Mouse (Mus musculus) thymus, adult 2 months (tissue): ENCODE measurements around the gene Sass6. TPM values are rescaled to one million over a fixed set of nuclear protein-coding genes. Genes with fewer than 3 reads are reported as not detected.

Experiments
- DNase-seq: peaks from one replicate; pipeline ENCODE4 v3.0.0; 2021
- H3K27ac ChIP-seq: fragments of 200-500 bp; 2 replicates; pipeline ENCODE4 v1.5.1; 2012; ENCODE audit warnings: low read length, control low read depth; ENCODE audit not compliant: control insufficient read depth, insufficient read depth
- H3K27me3 ChIP-seq: fragments of 200-500 bp; 2 replicates; pipeline ENCODE4 v1.6.1; 2012; ENCODE audit warnings: mild to moderate bottlenecking, low read length, moderate library complexity, mixed read lengths; ENCODE audit not compliant: control insufficient read depth, insufficient read depth
- H3K36me3 ChIP-seq: fragments of 200-500 bp; 2 replicates; pipeline ENCODE4 v1.6.1; 2012; ENCODE audit warnings: mild to moderate bottlenecking, low read length, moderate library complexity; ENCODE audit not compliant: control insufficient read depth, insufficient read depth
- H3K4me1 ChIP-seq: fragments of 200-500 bp; replicated peaks from 2 replicates; pipeline ENCODE4 v1.6.1; 2012; ENCODE audit warnings: low read length; ENCODE audit not compliant: control insufficient read depth, insufficient read depth
- H3K4me3 ChIP-seq: fragments of 200-500 bp; 2 replicates; pipeline ENCODE4 v1.5.1; 2012; ENCODE audit warnings: mild to moderate bottlenecking, low read length, control low read depth, moderate library complexity; ENCODE audit not compliant: control insufficient read depth, insufficient read depth
- CTCF ChIP-seq: fragments of 200-500 bp; IDR thresholded peaks from 2 replicates; pipeline ENCODE4 v1.5.1; 2012; ENCODE audit warnings: mild to moderate bottlenecking, control low read depth, low read length, moderate library complexity, borderline replicate concordance; ENCODE audit not compliant: control insufficient read depth, poor library complexity, insufficient read depth; ENCODE audit errors: extremely low read depth
- POLR2A ChIP-seq: fragments of 200-500 bp; IDR thresholded peaks from 2 replicates; pipeline ENCODE4 v1.6.1; 2012; ENCODE audit warnings: mild to moderate bottlenecking, low read length, control low read depth, moderate library complexity; ENCODE audit not compliant: control insufficient read depth, poor library complexity, insufficient read depth; ENCODE audit errors: extremely low read depth
- WGBS: fragments of 180-500 bp; shearing (Covaris S2); methylation state at CpG from one replicate; pipeline ENCODE4 v1.1.7; 2018; 5-methylcytosine and 5-hydroxymethylcytosine counted together
- polyA plus RNA-seq: library from polyadenylated mRNA; depleted of rRNA; stranded (reverse); fragments of >200 nt; gene quantifications from 2 replicates; pipeline ENCODE4 v1.2.3, GENCODE M21; 2012

The Sass6 gene
- polyA plus RNA-seq, 1 experiment = 7.6 TPM

- DNase-seq = no peak
- no peak for TF ChIP-seq CTCF
- no peak for TF ChIP-seq POLR2A
- H3K4me3 ChIP-seq = no peak overlapping the region
- no peaks in the 10 kb centered on the region for H3K4me1 ChIP-seq
- no peak overlapping the region for H3K27ac ChIP-seq
- no peaks in the 10 kb centered on the region for H3K27me3 ChIP-seq
- 93% methylated on average over 9 of the region's 9 CpGs for WGBS
- peaks cover 21% of the 10 kb centered on the region for H3K36me3 ChIP-seq
Measured at GRCm38 (mm10) chr3:116604570-116604969, 9.8 kb downstream of the Sass6 start.

- Histone ChIP-seq H3K4me3 (no peak within 1 kb of the TSS), H3K36me3 (peaks cover 40% of the 10 kb centered on the region), H3K27ac (no peak within 1 kb of the TSS), H3K27me3 (no peaks in the 10 kb centered on the region), H3K4me1 (no peaks in the 10 kb centered on the region)
- DNase-seq = no peak
- 88% methylated on average over 10 of the region's 10 CpGs for WGBS
- no peak for TF ChIP-seq POLR2A
- TF ChIP-seq CTCF = no peak
Measured at GRCm38 (mm10) chr3:116614295-116614892, 19.6 kb downstream of the Sass6 start, which contains the start of gene Trmt13. TSS of gene Trmt13 (minus strand) at chr3:116614587.

- H3K4me3 ChIP-seq = no peak overlapping the region
- no peak for TF ChIP-seq POLR2A
- no peak for TF ChIP-seq CTCF
- H3K27me3 ChIP-seq = no peaks in the 10 kb centered on the region
- H3K27ac ChIP-seq = no peak overlapping the region
- 97% methylated on average over 8 of the region's 8 CpGs for WGBS
- H3K36me3 ChIP-seq = peaks cover 50% of the 10 kb centered on the region
- no peaks in the 10 kb centered on the region for H3K4me1 ChIP-seq
- DNase-seq = no peak
Measured at GRCm38 (mm10) chr3:116615318-116616068, 20.7 kb downstream of the Sass6 start.

DNA sequence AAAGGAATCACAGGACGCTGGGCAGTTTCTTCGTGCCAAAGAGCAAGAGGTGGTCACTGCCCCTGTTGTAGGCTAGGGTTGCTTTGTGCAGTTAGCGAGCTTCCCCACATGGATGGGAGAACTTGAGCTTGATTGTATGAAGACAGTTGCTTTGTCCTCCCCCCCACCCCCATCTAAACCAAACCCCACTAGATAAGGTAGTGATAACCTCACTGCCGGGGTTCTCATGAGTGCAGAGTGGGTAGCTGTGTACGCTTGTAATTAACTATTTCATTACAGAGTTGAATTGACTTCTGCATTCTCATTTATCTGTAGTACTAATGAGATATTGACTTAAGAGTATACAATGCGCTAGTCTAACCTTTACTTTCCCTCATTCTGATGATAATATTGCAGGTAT is 24.1 kb downstream of the Sass6 start:
- no peak overlapping the region for H3K27ac ChIP-seq
- no peak for DNase-seq
- H3K36me3 ChIP-seq = peaks cover 47% of the 10 kb centered on the region
- TF ChIP-seq CTCF (no peak), POLR2A (no peak)
- WGBS = 89% methylated on average over 6 of the region's 6 CpGs
- no peaks in the 10 kb centered on the region for H3K4me1 ChIP-seq
- no peaks in the 10 kb centered on the region for H3K27me3 ChIP-seq
- no peak overlapping the region for H3K4me3 ChIP-seq

DNA sequence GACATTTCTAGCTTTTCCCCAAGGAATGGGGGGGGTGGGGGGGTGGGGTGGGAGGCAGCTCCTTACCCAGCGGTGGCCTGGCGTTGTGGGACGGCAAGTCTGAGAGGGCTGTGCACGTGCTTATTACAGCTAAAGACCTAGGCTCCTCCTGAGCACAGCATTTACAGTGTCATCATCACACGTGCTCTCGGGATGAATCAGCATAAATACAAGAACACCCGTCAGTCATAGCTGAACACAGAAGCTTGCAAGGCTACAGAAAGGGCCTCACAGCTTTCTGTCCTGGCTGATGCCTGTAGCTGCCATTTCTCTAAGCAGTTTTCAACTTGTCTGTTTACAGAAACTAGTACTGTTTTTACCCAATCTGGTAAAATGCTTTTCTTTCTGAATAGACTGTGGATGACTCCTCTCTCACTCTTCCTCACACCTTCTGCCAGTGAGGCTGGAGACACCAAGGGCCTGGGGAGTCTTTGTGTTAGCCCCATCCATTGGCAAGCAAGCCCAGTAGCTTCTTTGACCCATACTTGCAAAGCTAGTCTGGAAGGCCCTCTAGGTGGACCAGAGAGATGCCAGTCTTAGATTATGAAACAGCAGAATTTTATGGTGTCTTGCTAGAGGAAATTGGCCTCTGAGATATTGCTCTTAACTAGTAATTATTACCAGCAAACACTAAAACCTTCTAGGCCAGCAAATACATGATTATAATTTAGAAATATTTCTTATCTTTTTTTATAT is 26.0 kb downstream of the Sass6 start:
- H3K4me3 ChIP-seq = no peak overlapping the region
- H3K27me3 ChIP-seq = no peaks in the 10 kb centered on the region
- TF ChIP-seq POLR2A (no peak), CTCF (no peak)
- 82% methylated on average over 7 of the region's 7 CpGs for WGBS
- DNase-seq = no peak
- H3K4me1 ChIP-seq = no peaks in the 10 kb centered on the region
- H3K27ac ChIP-seq = no peak overlapping the region
- peaks cover 30% of the 10 kb centered on the region for H3K36me3 ChIP-seq

DNA sequence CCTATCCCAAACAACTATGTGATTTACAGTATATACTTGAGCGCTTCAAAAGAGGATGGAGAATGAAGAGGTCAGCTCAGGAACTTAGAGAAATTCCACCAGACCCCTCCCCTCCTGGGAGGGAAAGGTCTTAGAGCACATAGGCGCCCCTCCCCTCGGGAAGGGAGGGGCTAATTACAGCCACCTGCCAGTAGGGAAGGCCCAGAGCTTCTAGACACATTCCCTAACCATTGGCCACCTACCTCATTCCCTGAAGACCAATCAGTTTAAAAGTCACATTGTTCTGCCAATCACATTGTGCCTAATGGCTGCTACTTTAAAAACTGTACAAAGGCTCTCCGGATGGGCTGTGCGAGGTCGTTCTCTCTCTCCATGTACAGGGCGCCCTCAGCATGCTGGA is 27.9 kb downstream of the Sass6 start:
- peaks cover 24% of the 10 kb centered on the region for H3K36me3 ChIP-seq
- H3K27me3 ChIP-seq = no peaks in the 10 kb centered on the region
- no peaks in the 10 kb centered on the region for H3K4me1 ChIP-seq
- WGBS = 96% methylated on average over 7 of the region's 7 CpGs
- no peak for TF ChIP-seq CTCF
- no peak for TF ChIP-seq POLR2A
- H3K4me3 ChIP-seq = no peak overlapping the region
- no peak overlapping the region for H3K27ac ChIP-seq
- no peak for DNase-seq

DNA sequence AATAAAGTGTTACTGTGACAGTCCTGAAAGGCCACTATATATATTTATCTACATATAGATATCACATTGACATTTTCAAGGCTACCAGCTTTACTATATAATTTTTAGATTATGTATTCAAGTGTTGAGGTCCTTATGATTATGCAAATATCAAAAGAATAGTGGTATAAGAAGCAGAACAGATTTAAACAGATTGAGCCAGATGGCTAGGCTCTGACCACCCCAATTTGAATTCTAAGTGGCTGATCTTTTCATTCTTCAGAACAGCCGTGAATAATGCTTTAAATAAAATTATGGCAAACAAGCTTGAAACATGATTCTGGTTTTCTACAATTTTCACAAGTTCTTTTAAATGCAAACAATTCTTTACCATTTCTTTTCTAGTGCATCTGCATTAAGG is 36.7 kb downstream of the Sass6 start:
- Histone ChIP-seq H3K27ac (no peak overlapping the region), H3K36me3 (peaks cover 43% of the 10 kb centered on the region), H3K27me3 (no peaks in the 10 kb centered on the region), H3K4me3 (no peak overlapping the region), H3K4me1 (no peaks in the 10 kb centered on the region)
- DNase-seq = no peak
- TF ChIP-seq POLR2A (no peak), CTCF (no peak)
- WGBS = 94% methylated on average over 1 of the region's 1 CpGs
